Mouse (Mus musculus) lung, embryonic 16.5 days (tissue): Measurements from ENCODE around the gene Stox2. TPM values are rescaled to one million over a fixed set of nuclear protein-coding genes. Genes with fewer than 3 reads are reported as not detected.

Experiments
- ATAC-seq: fragments of 200-750 bp; cut with Nextera tagmentation; 2 replicates; pipeline ENCODE4 v1.8.0; 2017; ENCODE audit warnings: low read depth, mild to moderate bottlenecking, moderate library complexity
- H3K27ac ChIP-seq: fragments of 300-500 bp; sonication (generic); 2 replicates; pipeline ENCODE4 v1.5.1; 2014; ENCODE audit warnings: mild to moderate bottlenecking, control low read depth, low read length
- H3K27me3 ChIP-seq: fragments of 300-500 bp; sonication (generic); 2 replicates; pipeline ENCODE4 v1.6.1; 2014; ENCODE audit warnings: low read depth, low read length, mixed read lengths; ENCODE audit not compliant: control insufficient read depth, insufficient read depth
- H3K36me3 ChIP-seq: fragments of 300-500 bp; sonication (generic); 2 replicates; pipeline ENCODE4 v1.6.1; 2014; ENCODE audit warnings: low read length; ENCODE audit not compliant: control insufficient read depth, insufficient read depth
- H3K4me1 ChIP-seq: fragments of 300-500 bp; sonication (generic); replicated peaks from 2 replicates; pipeline ENCODE4 v1.6.1; 2014; ENCODE audit warnings: low read length, mixed read lengths; ENCODE audit not compliant: control insufficient read depth, insufficient read depth
- H3K4me2 ChIP-seq: fragments of 300-500 bp; sonication (generic); 2 replicates; pipeline ENCODE4 v1.6.1; 2014; ENCODE audit warnings: low read depth, low read length, control low read depth
- H3K4me3 ChIP-seq: fragments of 300-500 bp; sonication (generic); 2 replicates; pipeline ENCODE4 v1.5.1; 2014; ENCODE audit warnings: mild to moderate bottlenecking, low read length, control low read depth
- H3K9ac ChIP-seq: fragments of 300-500 bp; sonication (generic); 2 replicates; pipeline ENCODE4 v1.6.1; 2014; ENCODE audit warnings: low read length, control low read depth
- H3K9me3 ChIP-seq: fragments of 300-500 bp; sonication (generic); 2 replicates; pipeline ENCODE4 v1.6.1; 2016; ENCODE audit warnings: low read length; ENCODE audit not compliant: control insufficient read depth
- WGBS: fragments of 180-500 bp; shearing (Covaris S2); extraction: QIAGEN DNeasy Blood & Tissue Kit; methylation state at CpG from one replicate; pipeline ENCODE4 v1.1.7; 2014; 5-methylcytosine and 5-hydroxymethylcytosine counted together
- polyA plus RNA-seq: library from polyadenylated mRNA; unstranded; fragments of >200 nt; fragmentation: Nextera tagmentation; extraction: Ambion mirVana; gene quantifications from 2 replicates; pipeline ENCODE4 v1.2.1, GENCODE M21; 2015

Stox2 gene
- polyA plus RNA-seq, 1 experiment from 2014 or later: 11.6 TPM

- Histone ChIP-seq H3K9me3 (no peaks in the 10 kb centered on the region), H3K27ac (no peak overlapping the region), H3K4me1 (peaks cover 17% of the 10 kb centered on the region), H3K4me3 (no peak overlapping the region), H3K9ac (no peak overlapping the region; the same call in 1 of the 2 replicates), H3K27me3 (no peaks in the 10 kb centered on the region), H3K4me2 (no peak overlapping the region; the same call in 1 of the 2 replicates), H3K36me3 (no peaks in the 10 kb centered on the region)
- 47% methylated on average over 21 of the region's 21 CpGs for WGBS
- 0 out of 2 replicates have a peak, but pooled peaks have one; percentile 21 for ATAC-seq
These were observed 94.1 kb downstream of the Stox2 start for GRCm38 (mm10) chr8:47351914-47352701.

DNA sequence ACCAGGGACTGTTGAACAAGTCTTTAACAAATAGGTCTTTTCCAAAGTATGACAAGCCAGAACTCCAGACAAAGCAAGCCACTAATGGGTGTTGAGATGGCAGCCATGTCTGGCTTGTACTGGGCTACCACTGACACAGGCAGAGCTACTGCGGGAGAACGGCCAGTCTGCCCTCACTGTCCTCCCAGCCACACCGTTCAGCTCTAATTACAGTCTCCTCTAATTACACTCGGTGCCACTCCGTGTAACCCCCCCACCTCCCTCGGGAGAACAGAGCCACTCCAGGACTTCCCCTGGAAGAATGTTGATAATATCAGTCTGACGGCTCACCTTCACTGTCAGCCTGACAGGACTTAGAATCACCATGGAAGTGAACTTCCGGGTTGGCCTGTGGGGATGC, 97.1 kb downstream of the Stox2 start:
- H3K27ac ChIP-seq: no peak overlapping the region
- H3K4me3 ChIP-seq: no peak overlapping the region
- no peak overlapping the region for H3K9ac ChIP-seq
- H3K4me1 ChIP-seq: peaks cover 8% of the 10 kb centered on the region
- ATAC-seq: no peak
- 42% methylated on average over 8 of the region's 8 CpGs for WGBS
- no peak overlapping the region for H3K4me2 ChIP-seq
- H3K9me3 ChIP-seq: no peaks in the 10 kb centered on the region
- no peaks in the 10 kb centered on the region for H3K36me3 ChIP-seq
- H3K27me3 ChIP-seq: no peaks in the 10 kb centered on the region

DNA sequence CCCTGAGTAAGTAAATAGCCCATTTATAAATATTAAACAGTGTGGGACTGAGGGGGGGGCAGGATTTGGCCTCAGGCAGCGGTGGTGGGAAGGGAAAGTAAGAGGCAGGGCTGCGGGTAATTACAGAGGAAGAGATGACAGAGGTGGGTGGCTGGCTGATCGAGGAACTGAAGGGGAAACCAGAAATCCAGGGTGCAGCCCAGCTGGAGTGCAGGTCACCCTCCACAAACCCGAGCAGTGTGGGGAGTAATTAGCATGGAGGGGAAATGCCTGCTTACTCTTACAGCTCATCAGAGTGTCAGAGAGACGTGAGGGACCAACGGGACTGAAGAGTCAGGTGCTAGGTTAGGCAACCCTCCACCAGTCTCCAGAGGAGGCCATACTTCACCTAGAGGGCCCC, 98.4 kb downstream of the Stox2 start:
- ATAC-seq: no peak
- WGBS: 44% methylated on average over 6 of the region's 6 CpGs
- peaks cover 8% of the 10 kb centered on the region for H3K4me1 ChIP-seq

GRCm38 (mm10) chr8:47345772-47346103, 100.4 kb downstream of the Stox2 start:
- no peak for ATAC-seq

More for the DNA sequence above, 98.4 kb downstream of the Stox2 start:
- H3K9me3 ChIP-seq: no peaks in the 10 kb centered on the region
- no peaks in the 10 kb centered on the region for H3K27me3 ChIP-seq
- H3K27ac ChIP-seq: no peak overlapping the region
- no peaks in the 10 kb centered on the region for H3K36me3 ChIP-seq
- no peak overlapping the region for H3K4me3 ChIP-seq
- no peak overlapping the region for H3K4me2 ChIP-seq
- H3K9ac ChIP-seq: no peak overlapping the region

DNA sequence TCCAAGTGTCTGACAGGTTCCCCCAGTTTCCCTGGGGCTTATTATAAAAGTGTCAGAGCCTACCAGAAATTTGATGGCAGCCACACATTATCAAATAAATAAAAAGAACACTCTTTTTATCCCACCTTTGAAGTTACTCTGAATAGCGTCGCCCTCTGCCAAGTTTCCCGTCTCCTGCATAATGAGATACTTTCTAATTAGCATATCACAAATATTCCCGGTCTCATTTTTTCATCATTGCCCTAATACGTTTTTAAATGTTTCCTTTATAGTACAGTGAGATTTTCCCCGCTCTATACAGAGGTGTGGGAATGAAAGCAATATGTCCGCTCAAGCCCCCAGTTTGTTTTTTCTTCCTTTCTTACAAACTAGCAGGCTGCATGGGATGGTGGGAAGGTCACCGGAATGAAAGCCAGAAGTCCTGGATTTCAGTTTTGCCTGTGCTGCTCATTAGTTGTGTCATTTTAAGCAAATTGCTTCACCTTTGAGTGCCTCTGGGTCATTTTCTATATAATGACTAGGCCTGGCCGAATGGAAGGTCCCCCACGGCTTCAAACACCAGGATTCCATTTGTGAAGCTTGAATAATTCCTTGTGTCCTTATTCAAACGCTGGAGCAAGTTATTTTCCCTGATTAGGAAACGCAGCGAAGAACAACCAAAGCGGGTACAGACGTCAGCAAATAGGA, 100.9 kb downstream of the Stox2 start:
- ATAC-seq: no peak
- no peak overlapping the region for H3K4me2 ChIP-seq
- H3K27ac ChIP-seq: no peak overlapping the region
- no peaks in the 10 kb centered on the region for H3K9me3 ChIP-seq
- no peaks in the 10 kb centered on the region for H3K27me3 ChIP-seq
- no peak overlapping the region for H3K4me3 ChIP-seq
- H3K36me3 ChIP-seq: no peaks in the 10 kb centered on the region
- no peaks in the 10 kb centered on the region; the same call in 1 of the 2 replicates for H3K4me1 ChIP-seq
- H3K9ac ChIP-seq: no peak overlapping the region
- WGBS: 60% methylated on average over 15 of the region's 15 CpGs

More at GRCm38 (mm10) chr8:47345772-47346103, 100.4 kb downstream of the Stox2 start:
- Histone ChIP-seq H3K27ac (no peak overlapping the region), H3K4me2 (no peak overlapping the region), H3K4me3 (no peak overlapping the region), H3K4me1 (no peaks in the 10 kb centered on the region; the same call in 1 of the 2 replicates), H3K9me3 (no peaks in the 10 kb centered on the region), H3K36me3 (no peaks in the 10 kb centered on the region), H3K9ac (no peak overlapping the region), H3K27me3 (no peaks in the 10 kb centered on the region)
- 93% methylated on average over 9 of the region's 9 CpGs for WGBS

DNA sequence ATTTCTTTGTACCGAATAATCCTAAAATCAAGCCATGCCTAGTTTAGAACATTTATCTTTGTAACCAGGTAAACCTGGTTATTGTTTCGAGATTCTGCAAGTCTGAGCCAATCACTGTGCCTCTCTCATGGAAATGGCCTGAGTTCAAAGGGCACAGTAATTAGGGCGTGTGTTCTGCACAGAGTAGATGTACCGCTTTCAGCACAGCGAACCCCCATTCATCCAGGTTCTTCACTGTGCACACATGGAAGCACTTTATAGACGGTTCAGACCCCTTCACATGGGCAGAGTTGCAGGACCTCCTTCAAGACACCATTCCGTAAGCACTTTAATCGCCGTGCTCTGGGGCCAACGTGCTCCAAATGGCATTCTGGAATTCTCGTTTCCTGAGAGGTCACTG, 104.7 kb downstream of the Stox2 start:
- Histone ChIP-seq H3K4me3 (no peak overlapping the region), H3K27ac (no peak overlapping the region), H3K36me3 (no peaks in the 10 kb centered on the region), H3K9me3 (no peaks in the 10 kb centered on the region), H3K27me3 (no peaks in the 10 kb centered on the region), H3K4me2 (no peak overlapping the region), H3K4me1 (peaks cover 8% of the 10 kb centered on the region), H3K9ac (no peak overlapping the region)
- WGBS: 60% methylated on average over 11 of the region's 11 CpGs
- no peak for ATAC-seq

DNA sequence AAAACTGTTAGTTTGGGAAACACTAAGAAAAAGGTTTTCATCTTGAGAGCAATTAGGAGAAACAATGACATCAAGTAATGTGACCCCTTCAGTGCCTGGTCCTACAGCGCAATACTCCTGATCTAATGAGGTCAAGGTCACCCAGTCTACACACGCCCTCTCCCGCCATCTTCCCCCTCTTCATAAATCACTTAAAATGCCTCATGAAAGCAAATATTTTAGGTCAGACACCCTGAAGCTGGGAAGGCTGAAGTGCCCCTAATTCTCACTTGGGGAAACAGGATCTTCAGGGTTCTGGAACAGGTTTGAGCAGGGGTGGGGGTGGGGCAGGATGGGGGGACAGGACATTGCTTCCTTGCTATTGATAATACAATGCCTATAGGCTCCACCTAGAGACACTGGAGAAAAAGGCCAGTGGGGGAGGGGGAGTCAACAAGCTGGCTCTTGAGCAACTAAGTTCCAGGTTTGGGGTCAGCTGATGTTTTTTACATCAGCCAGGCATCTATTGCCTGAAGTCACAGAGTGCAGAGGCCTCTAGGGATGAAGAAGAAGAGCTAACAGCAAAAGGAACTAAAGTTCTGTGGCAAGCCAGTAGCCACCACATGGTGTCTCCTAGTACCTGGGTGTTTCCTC, 107.4 kb downstream of the Stox2 start:
- no peak overlapping the region for H3K4me2 ChIP-seq
- peaks cover 8% of the 10 kb centered on the region for H3K4me1 ChIP-seq
- 40% methylated on average over 3 of the region's 3 CpGs for WGBS
- H3K4me3 ChIP-seq: no peak overlapping the region
- ATAC-seq: no peak
- no peak overlapping the region for H3K27ac ChIP-seq
- H3K9me3 ChIP-seq: no peaks in the 10 kb centered on the region
- no peak overlapping the region for H3K9ac ChIP-seq
- no peaks in the 10 kb centered on the region for H3K27me3 ChIP-seq
- H3K36me3 ChIP-seq: no peaks in the 10 kb centered on the region

DNA sequence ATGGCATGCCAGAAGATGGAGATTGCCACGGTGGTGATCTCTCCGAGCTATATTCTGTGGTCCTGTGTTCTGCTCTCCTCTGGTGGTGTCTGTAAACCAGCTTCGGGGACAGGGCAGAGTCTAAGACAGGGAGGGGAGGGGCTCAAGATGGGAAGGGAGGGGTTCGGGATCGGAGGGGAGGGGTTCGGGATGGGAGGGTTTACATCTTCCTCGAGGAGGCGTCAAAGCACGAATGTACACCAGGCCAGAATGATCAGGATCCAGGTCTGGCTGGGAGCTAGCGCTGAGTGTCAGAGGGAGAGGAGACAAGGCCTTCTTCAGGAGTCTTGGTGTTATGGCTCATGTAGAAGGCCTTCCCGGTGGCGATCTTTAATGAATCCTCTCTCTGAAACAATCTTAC, 109.7 kb downstream of the Stox2 start:
- 90% methylated on average over 12 of the region's 12 CpGs for WGBS
- H3K27me3 ChIP-seq: no peaks in the 10 kb centered on the region
- H3K9me3 ChIP-seq: no peaks in the 10 kb centered on the region

DNA sequence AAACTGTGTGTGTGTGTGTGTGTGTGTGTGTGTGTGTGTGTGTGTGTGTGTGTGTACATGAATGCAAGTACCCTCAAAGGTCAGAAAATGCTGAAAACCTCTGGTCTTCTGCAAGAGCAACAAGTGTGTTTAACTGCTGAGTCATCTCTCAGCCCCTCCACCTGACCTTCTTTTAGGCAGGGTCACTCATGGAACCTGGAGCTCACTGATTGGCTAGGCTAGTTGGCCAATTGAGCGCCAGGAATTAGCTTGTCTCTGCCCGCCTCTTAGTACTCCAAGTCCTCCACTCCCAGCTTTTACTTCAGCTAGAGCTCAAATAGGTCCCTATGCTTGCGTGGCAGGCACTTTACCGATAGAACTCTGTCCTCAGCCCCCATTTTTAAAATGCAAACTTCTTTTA, 110.2 kb downstream of the Stox2 start:
- no peak overlapping the region for H3K4me3 ChIP-seq
- no peak overlapping the region for H3K27ac ChIP-seq
- H3K4me1 ChIP-seq: peaks cover 8% of the 10 kb centered on the region
- H3K36me3 ChIP-seq: no peaks in the 10 kb centered on the region
- ATAC-seq: no peak
- H3K4me2 ChIP-seq: no peak overlapping the region
- WGBS: 96% methylated on average over 4 of the region's 4 CpGs
- no peak overlapping the region for H3K9ac ChIP-seq
- no peaks in the 10 kb centered on the region for H3K9me3 ChIP-seq
- no peaks in the 10 kb centered on the region for H3K27me3 ChIP-seq

More for the DNA sequence above, 109.7 kb downstream of the Stox2 start:
- H3K4me2 ChIP-seq: no peak overlapping the region
- no peaks in the 10 kb centered on the region for H3K36me3 ChIP-seq
- peaks cover 8% of the 10 kb centered on the region for H3K4me1 ChIP-seq
- ATAC-seq: no peak
- no peak overlapping the region for H3K9ac ChIP-seq
- H3K4me3 ChIP-seq: no peak overlapping the region
- H3K27ac ChIP-seq: no peak overlapping the region
